Mouse (Mus musculus) embryonic facial prominence, embryonic 10.5 days (tissue): ENCODE results near the gene Zfp287. TPM values are rescaled to one million over a fixed set of nuclear protein-coding genes. Genes with fewer than 3 reads are reported as not detected.
"Not testable (repeated sequence)": the region's sequence is repeated elsewhere in the genome, so short reads cannot be mapped to it uniquely, and the experiment has no call there.

Source experiments
- DNase-seq: peaks from one replicate; pipeline ENCODE4 v3.0.0-alpha.2; 2017; ENCODE audit warnings: low spot score
- H3K27ac ChIP-seq: fragments of 300-500 bp; sonication (generic); replicated peaks from 2 replicates; pipeline ENCODE4 v1.5.1; 2016; ENCODE audit warnings: mild to moderate bottlenecking
- H3K27me3 ChIP-seq: fragments of 300-500 bp; sonication (generic); replicated peaks from 2 replicates; pipeline ENCODE4 v1.6.1; 2016; ENCODE audit warnings: low read depth, mild to moderate bottlenecking; ENCODE audit not compliant: poor library complexity, severe bottlenecking
- H3K36me3 ChIP-seq: fragments of 300-500 bp; sonication (generic); replicated peaks from 2 replicates; pipeline ENCODE4 v1.6.1; 2016; ENCODE audit warnings: mild to moderate bottlenecking, moderate library complexity
- H3K4me1 ChIP-seq: fragments of 300-500 bp; sonication (generic); 2 replicates; pipeline ENCODE4 v1.6.1; 2016
- H3K4me3 ChIP-seq: fragments of 300-500 bp; sonication (generic); 2 replicates; pipeline ENCODE4 v1.5.1; 2016; ENCODE audit warnings: mild to moderate bottlenecking, moderate library complexity
- H3K9me3 ChIP-seq: fragments of 300-500 bp; sonication (generic); 2 replicates; pipeline ENCODE4 v1.6.1; 2016; ENCODE audit warnings: mild to moderate bottlenecking
- WGBS: fragments of 180-500 bp; shearing (Covaris S2); methylation state at CpG from one replicate; pipeline ENCODE4 v1.1.7; 2016; 5-methylcytosine and 5-hydroxymethylcytosine counted together
- polyA plus RNA-seq: library from polyadenylated mRNA; unstranded; fragments of >200 nt; fragmentation: Nextera tagmentation; extraction: Ambion mirVana; gene quantifications from 2 replicates; pipeline ENCODE4 v1.2.1, GENCODE M21; 2016

The Zfp287 gene
- polyA plus RNA-seq, result 13.0 and 14.3 TPM in 2 replicates

DNA sequence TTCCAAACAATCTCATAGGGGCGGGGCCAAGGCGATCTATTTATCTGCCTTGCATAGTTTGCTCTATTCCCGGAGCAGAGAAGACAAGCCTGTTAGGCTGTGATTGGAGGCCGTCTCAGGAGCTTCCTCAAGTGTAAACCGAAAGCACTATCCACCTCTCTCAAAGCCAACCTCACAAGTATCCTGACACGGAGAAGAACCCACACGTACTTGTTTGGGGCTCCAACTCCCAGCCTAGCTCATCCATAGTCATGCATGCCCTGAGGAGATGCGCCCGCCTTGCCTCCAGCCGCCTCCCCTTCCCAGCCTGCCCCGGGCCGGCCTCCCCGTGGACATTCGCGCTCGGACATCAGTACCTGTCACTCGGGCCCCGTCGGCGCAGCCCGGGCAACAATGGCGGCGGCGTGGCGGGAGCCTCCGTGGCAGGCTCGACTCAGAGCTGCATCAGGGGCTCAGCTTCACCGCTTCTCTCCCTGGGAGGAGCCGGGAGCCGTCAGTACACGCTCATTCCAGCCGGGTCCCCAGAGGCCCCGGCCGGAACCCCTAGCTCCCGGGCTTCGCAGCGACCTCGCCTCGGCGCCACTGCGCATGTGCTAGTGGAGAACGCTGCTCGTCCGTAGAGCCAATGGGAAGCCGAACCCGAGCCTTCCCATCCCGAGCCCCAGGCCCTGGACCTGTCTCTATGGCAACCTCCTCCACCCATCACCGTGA lies at the start of gene Zfp287:
TSS of gene Zfp287 (minus strand) at position 595 of the 711 bp plus-strand sequence.
- peak; percentile 95 for DNase-seq
- under 1% methylated on average over 48 of the region's 48 CpGs for WGBS

DNA sequence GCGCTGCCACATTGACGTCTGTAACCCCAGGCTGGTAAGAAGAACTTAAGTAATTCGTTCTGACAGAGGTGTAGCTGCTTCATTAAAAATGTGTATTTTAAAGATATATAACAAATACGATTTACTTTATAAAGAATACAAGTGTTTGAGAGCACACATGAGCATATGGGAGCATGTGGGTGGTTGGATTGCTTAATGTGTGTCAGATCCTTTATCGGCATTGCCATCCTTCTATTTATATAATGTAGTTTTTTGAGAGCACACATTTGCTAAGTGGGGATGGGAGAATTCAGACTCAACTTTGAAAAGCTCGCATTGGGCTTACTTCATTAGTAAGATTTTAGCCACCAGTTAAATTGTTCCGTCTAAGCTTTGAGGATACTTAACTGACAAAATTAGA lies 44.8 kb upstream of the Zfp287 start:
- no peak overlapping the region for H3K27ac ChIP-seq
- H3K36me3 ChIP-seq, result peaks cover 70% of the 10 kb centered on the region
- H3K4me1 ChIP-seq, result no peaks in the 10 kb centered on the region
- WGBS, result 93% methylated on average over 7 of the region's 7 CpGs
- H3K4me3 ChIP-seq, result no peak overlapping the region
- peaks cover 73% of the 10 kb centered on the region for H3K9me3 ChIP-seq
- H3K27me3 ChIP-seq, result no peaks in the 10 kb centered on the region
- no peak for DNase-seq

More for the DNA sequence above, at the start of gene Zfp287:
- Histone ChIP-seq H3K27ac (peak within 1 kb of the TSS; percentile 92), H3K4me1 (peaks cover 18% of the 10 kb centered on the region), H3K9me3 (no peaks in the 10 kb centered on the region), H3K27me3 (no peaks in the 10 kb centered on the region; the same call in 1 of the 2 replicates), H3K4me3 (peak within 1 kb of the TSS; percentile 82), H3K36me3 (peaks cover 22% of the 10 kb centered on the region)

DNA sequence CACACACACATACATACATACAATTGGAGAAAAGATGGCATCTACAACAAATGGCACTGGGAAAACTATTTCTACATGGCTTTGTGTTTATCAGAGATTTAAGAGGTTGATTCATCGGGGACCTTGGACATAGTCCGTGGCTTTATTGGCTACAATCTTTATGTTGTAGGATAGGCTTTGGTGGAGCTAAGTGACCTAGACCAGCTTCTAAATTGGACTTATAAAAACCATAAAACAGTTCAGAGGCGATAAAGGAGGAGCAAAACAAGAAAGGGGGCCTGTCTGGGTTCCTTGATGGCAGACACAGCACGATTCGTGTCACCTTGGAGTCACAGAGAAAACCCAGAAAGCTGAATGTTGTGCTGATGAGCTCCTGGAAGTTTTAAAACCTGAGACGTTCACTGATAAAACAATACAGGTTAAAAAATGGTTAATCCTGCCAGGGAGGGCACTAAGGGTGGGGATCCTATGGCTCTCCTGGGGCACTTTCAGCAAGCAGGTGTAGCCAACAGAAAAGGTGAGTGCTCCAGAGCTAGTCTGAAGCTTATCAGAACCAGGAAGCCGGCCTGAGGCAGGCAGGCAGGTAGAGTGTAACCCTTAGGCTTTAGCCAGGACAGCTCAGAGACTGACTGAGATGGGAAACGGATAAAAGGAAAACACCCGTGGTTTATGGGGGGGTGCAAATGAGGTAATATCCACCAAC lies 29.2 kb upstream of the Zfp287 start:
- peaks cover 8% of the 10 kb centered on the region for H3K4me1 ChIP-seq
- H3K27ac ChIP-seq, result no peak overlapping the region
- 76% methylated on average over 9 of the region's 9 CpGs for WGBS
- peaks cover 25% of the 10 kb centered on the region for H3K27me3 ChIP-seq
- H3K4me3 ChIP-seq, result no peak overlapping the region
- H3K9me3 ChIP-seq, result no peaks in the 10 kb centered on the region
- H3K36me3 ChIP-seq, result no peaks in the 10 kb centered on the region
- DNase-seq, result no peak

DNA sequence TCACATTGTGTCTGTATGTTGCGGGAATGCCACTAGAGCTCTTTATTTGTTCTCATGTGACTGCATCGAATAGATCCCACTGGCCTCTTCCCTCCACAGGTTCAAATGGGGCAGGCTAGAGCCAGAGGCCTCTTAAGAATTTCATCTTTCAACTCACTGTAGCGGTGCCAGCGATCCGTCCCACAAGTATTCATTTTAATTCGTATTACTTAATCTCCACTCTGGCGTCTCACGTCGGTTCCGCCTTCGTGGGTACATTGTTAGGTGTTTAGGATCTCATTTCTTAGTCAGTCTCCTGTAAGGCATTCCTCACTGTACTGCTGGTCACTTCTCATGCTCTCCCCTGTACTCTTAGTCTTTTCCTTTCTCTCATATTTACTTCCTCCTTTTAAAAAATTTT lies 26.8 kb upstream of the Zfp287 start:
- Histone ChIP-seq H3K4me1 (peaks cover 8% of the 10 kb centered on the region), H3K27ac (no peak overlapping the region), H3K36me3 (no peaks in the 10 kb centered on the region), H3K9me3 (no peaks in the 10 kb centered on the region), H3K27me3 (peaks cover 35% of the 10 kb centered on the region), H3K4me3 (no peak overlapping the region)
- WGBS, result 95% methylated on average over 11 of the region's 11 CpGs
- no peak for DNase-seq

DNA sequence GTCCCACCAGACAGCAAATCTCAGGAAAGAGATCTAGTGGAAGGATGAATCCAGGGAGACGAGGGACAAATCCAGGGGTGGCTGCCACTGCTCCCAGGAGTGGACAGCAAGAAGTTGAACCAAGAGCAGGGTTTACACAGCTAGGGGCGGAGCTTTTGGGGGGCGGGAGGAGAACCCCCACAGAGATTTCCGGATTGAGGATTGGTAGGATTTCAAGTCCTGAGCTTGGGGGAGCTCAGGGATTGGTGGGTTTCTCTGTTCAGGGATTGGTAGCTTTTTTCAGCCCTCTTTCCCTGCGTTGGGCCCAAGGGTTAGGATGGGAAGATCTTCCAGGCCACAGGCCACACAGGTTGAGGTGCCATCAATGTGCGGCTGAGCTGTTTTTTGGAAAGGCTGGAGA lies 26.2 kb upstream of the Zfp287 start:
- WGBS, result 79% methylated on average over 6 of the region's 6 CpGs
- Histone ChIP-seq H3K36me3 (no peaks in the 10 kb centered on the region), H3K4me3 (no peak overlapping the region), H3K27ac (no peak overlapping the region), H3K4me1 (peaks cover 8% of the 10 kb centered on the region), H3K27me3 (peaks cover 35% of the 10 kb centered on the region), H3K9me3 (no peaks in the 10 kb centered on the region)
- DNase-seq, result no peak

DNA sequence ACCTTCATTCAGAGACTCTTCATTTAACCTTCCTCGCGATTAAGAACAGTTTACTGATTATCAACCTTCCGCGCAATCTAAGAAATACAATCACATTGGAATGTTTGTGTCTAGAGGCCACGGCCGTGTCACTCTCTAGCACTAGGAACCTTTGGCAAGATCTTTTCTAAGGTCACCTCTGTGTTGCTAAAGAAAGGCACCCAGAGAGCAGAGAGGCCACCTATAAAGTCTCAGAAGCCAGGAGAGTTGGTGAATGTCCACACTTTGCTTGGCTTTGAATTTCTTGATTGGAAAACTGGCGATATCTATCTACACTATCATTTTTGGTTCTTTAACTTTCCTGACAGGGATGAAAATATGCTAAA lies 25.4 kb upstream of the Zfp287 start:
- Histone ChIP-seq H3K4me1 (peaks cover 8% of the 10 kb centered on the region), H3K27ac (0 out of 2 replicates have a peak overlapping the region, but pooled peaks have one; percentile 48), H3K27me3 (peaks cover 37% of the 10 kb centered on the region), H3K36me3 (no peaks in the 10 kb centered on the region), H3K4me3 (peak overlapping the region; percentile 44), H3K9me3 (no peaks in the 10 kb centered on the region)
- 8% methylated on average over 7 of the region's 7 CpGs for WGBS
- DNase-seq, result no peak

DNA sequence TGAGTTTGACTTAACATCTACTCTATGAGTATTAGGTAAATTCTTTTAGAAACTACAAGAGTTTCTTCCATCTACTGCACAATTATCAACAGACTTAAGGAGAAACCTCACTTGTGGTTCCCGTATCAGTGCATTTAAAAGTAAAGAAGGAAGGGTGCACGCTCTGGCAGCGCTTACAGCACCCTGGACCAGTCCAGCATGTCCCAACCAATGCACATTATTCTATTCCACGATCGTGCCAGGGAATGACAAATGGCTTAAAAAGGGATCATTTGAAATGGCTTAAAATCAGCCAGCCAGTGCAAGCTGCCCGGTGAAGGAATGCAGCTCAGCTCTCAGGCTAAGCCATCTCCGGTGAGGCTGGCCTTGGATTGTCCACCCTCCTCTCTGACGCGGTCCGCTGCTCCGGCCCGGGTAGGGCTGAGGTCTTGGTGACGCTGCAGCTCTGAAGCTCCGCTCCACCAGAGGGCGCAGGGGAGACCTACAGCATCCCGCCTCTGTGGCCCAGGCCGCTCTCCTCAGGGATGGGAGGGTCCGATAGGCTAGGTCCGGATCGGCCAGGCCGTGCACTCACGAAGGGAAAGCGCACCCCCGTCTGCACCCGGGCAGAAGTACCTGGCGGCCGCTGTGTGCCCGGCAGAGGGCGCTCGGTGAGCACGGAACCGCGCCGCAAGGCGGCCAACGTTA lies 24.9 kb upstream of the Zfp287 start:
- 0 out of 2 replicates have a peak overlapping the region, but pooled peaks have one; percentile 48 for H3K27ac ChIP-seq
- peak overlapping the region; percentile 44 for H3K4me3 ChIP-seq
- peaks cover 8% of the 10 kb centered on the region for H3K4me1 ChIP-seq
- peaks cover 38% of the 10 kb centered on the region for H3K27me3 ChIP-seq
- 9% methylated on average over 36 of the region's 36 CpGs for WGBS
- no peaks in the 10 kb centered on the region for H3K9me3 ChIP-seq
- peak; percentile 98 for DNase-seq
- H3K36me3 ChIP-seq, result no peaks in the 10 kb centered on the region

DNA sequence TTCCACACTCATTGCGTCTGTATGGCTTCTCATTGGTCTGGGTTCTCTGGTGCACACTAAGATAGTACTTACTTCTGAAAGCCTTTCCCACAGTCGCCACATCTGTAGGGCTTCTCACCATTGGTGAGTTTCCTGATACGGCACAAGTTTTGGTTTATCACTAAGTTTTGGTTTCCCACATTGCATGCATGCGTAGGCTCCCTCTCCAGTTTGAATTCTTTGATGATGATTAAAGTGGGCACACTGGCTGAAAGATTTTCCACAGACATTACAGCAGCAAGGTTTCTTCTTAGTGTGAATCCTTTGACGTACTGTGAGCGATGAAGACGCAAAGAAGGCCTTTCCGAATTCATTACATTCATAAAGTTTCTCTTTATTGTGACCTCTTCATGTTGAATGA lies 21.1 kb upstream of the Zfp287 start, which contains the start of gene Gm10428:
TSS of gene Gm10428 (plus strand) at position 321 of the 400 bp plus-strand sequence.
- H3K4me1 ChIP-seq, result peaks cover 8% of the 10 kb centered on the region
- no peak within 1 kb of the TSS for H3K4me3 ChIP-seq
- H3K36me3 ChIP-seq, result no peaks in the 10 kb centered on the region
- H3K9me3 ChIP-seq, result no peaks in the 10 kb centered on the region
- peaks cover 52% of the 10 kb centered on the region for H3K27me3 ChIP-seq
- no peak within 1 kb of the TSS for H3K27ac ChIP-seq
- DNase-seq, result no peak
- 91% methylated on average over 8 of the region's 8 CpGs for WGBS

DNA sequence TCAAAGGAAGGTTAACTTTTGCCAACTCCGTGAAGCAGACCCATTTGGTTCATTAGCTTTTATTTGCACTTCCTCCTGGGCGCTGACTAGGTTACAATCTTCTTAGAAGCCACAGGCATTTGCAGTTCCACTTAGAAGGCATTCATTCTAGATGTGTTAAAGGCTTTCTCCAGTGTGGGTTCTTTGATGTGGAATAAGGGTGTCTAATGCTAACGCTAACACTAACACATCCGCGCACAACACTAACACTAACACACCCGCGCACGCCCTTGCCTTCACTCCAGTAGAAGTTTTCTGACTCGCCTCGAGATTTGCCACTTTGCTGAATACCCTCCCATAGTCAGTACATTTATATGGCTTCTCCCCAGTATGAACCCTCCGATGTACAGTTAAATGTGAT lies 20.5 kb upstream of the Zfp287 start:
- no peak overlapping the region for H3K27ac ChIP-seq
- peaks cover 8% of the 10 kb centered on the region for H3K4me1 ChIP-seq
- no peak overlapping the region for H3K4me3 ChIP-seq
- H3K9me3 ChIP-seq, result no peaks in the 10 kb centered on the region
- no peaks in the 10 kb centered on the region for H3K36me3 ChIP-seq
- no peak for DNase-seq
- H3K27me3 ChIP-seq, result peaks cover 53% of the 10 kb centered on the region
- WGBS, result 80% methylated on average over 11 of the region's 11 CpGs

DNA sequence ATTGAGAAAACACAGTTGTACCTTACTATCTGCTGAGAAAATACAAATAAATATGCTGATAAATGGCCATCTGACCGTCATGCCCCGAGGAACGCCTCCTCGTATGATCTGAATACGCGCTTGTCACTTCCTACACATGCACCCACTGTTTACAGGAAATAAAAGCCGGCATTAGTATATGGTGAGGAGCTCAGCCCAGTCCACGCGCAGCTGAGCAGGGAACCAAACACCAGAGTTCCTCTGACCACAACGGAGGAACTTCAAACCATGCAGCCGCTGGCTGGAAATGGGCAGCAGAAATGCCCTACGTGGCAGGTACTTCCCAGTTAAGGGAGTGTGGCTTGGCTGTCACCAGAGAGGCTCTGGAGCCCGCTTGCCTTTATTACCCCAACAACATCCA lies 17.7 kb upstream of the Zfp287 start:
- Histone ChIP-seq H3K27me3 (peaks cover 51% of the 10 kb centered on the region), H3K4me1 (peaks cover 13% of the 10 kb centered on the region)
- not testable (repeated sequence) for H3K36me3 ChIP-seq, H3K4me3 ChIP-seq, H3K27ac ChIP-seq, H3K9me3 ChIP-seq, DNase-seq
- WGBS, result 89% methylated on average over 13 of the region's 13 CpGs

DNA sequence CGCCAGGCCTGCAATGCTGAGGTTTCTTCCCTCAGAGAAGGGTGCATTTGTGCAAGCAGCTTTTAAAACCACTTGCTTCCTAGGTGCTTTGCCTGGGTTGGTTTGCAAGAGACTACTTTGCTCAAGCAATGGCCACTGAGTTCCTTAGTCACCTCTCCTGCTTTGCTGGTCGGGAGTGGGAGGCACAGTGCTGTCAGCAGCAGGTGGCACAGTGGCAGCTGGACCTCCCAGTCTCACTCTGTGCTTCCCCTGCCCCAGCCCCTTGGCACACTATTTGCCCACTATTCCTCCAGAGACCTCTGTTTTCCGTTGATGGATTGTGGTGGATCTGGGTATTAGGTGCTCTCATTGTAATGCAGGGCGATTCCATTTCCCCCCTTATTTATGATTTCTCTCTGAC lies 16.4 kb upstream of the Zfp287 start:
- Histone ChIP-seq H3K27ac (no peak overlapping the region), H3K36me3 (no peaks in the 10 kb centered on the region), H3K27me3 (peaks cover 50% of the 10 kb centered on the region), H3K4me3 (no peak overlapping the region), H3K9me3 (no peaks in the 10 kb centered on the region), H3K4me1 (peaks cover 15% of the 10 kb centered on the region)
- no peak for DNase-seq
- whole genome bisulfite sequencing, result 77% methylated on average over 4 of the region's 4 CpGs

DNA sequence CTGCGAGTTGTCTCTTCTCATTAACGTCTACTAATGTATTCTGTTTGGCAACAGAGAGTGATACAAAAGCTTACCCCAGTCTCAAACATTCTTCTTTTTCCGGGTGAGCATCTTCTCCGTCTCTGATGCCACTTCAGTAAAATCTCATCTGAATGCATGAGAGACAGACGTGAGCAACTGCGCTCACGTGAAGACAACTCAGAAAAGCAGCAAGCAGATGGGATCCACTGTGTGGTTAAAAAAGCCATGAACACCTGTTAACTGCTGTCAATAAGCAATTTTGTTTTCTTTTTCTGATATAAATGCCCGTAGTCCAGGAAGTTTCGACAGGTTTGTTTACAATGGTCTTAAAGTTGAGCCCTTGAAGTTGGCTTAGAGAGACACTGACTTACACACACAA lies 15.5 kb upstream of the Zfp287 start:
- Histone ChIP-seq H3K27ac (no peak overlapping the region), H3K36me3 (no peaks in the 10 kb centered on the region), H3K4me3 (no peak overlapping the region), H3K27me3 (peaks cover 48% of the 10 kb centered on the region), H3K9me3 (no peaks in the 10 kb centered on the region), H3K4me1 (peaks cover 21% of the 10 kb centered on the region)
- 77% methylated on average over 9 of the region's 9 CpGs for WGBS
- no peak for DNase-seq
